Mouse (Mus musculus): ENCODE results near the gene Ttc28. TPM values are rescaled to one million over a fixed set of nuclear protein-coding genes. Genes with fewer than 3 reads are reported as not detected.

The Ttc28 gene
- total and polyA plus RNA-seq, 3 experiments: 1.1 to 1.8 TPM; not detected in 1

GRCm38 (mm10) chr5:110852990-110853389 lies 26.6 kb upstream of the Ttc28 start (continued):
- TF ChIP-seq CTCF (IDR thresholded peaks at IDR 0.05 in 2 of 3, conservative IDR thresholded peaks at IDR 0.05 in 1 of 3; ENCODE audit: control insufficient read depth in 1 of 3, insufficient read depth in 1 of 3, low read depth in 2 of 3, low read length in 3 of 3, poor library complexity in 1 of 3, severe bottlenecking in 1 of 3) (peak; percentile 2 to 50 (median 39); a peak in 4 of 6 replicates), ETS1 (IDR thresholded peaks at IDR 0.05; ENCODE audit: low read depth, low read length) (no peak), ZMIZ1 (IDR thresholded peaks at IDR 0.05; ENCODE audit: low read depth, low read length) (no peak)

DNA sequence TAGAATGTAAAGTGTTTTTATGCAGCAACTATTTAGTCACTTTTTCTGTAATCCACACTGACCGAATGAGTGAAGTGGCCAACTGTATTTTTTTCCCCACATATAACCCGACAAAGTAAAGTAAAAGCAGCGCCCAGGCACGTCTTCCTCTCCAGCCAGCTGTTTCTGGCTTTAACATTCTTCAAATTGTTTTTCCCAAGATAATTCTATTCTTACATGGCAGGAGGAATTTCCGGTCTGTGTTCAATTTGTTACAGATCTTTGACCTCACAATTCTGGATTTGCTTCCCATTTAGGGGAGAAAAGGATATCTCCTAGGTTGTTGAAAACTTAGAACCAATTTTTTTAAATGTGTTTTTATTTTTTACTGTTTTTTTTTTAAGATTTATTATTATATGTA lies 22.5 kb upstream of the Ttc28 start:
- no peaks in the 10 kb centered on the region for H3K27me3 ChIP-seq (ENCODE audit: control insufficient read depth in 1 of 2, insufficient read depth in 2 of 2, low read length in 2 of 2)
- no peaks in the 10 kb centered on the region for H3K9me3 ChIP-seq (replicated peaks; ENCODE audit: insufficient read depth, low read length)
- H3K27ac ChIP-seq (ENCODE audit: control insufficient read depth, low read depth, low read length): no peak overlapping the region
- H3K9ac ChIP-seq (ENCODE audit: control insufficient read depth, low read depth, low read length, poor library complexity, severe bottlenecking): no peak overlapping the region
- no peak overlapping the region for H3K4me3 ChIP-seq (ENCODE audit: control insufficient read depth in 1 of 2, insufficient read depth in 1 of 2, low read depth in 2 of 2, low read length in 2 of 2)
- H3K79me2 ChIP-seq (ENCODE audit: control insufficient read depth, insufficient read depth, low read length, poor library complexity): no peaks in the 10 kb centered on the region
- H3K36me3 ChIP-seq (ENCODE audit: control insufficient read depth in 1 of 2, insufficient read depth in 2 of 2, low read length in 2 of 2): peaks cover 0 to 17% of the 10 kb centered on the region in 2 experiments; a peak in 2 of 4 replicates
- no peak for DNase-seq (ENCODE audit: low read depth, low spot score)
- no peak for TF ChIP-seq GATA1 (IDR thresholded peaks at IDR 0.05; ENCODE audit: low read depth, low read length)
- no peak for TF ChIP-seq KAT2A (conservative IDR thresholded peaks at IDR 0.05; ENCODE audit: low read depth, low read length)
- TF ChIP-seq MXI1 (IDR thresholded peaks at IDR 0.05; ENCODE audit: low read depth, low read length): no peak
- TF ChIP-seq POLR2A (IDR thresholded peaks at IDR 0.05; ENCODE audit: control insufficient read depth in 1 of 2, insufficient read depth in 1 of 2, low read depth in 1 of 2, low read length in 2 of 2, poor library complexity in 1 of 2): no peak
- TF ChIP-seq E2F4 (IDR thresholded peaks at IDR 0.05; ENCODE audit: borderline replicate concordance, low read depth, low read length): no peak
- TF ChIP-seq BHLHE40 (IDR thresholded peaks at IDR 0.05; ENCODE audit: borderline replicate concordance, low read depth, low read length): no peak
- TF ChIP-seq POLR2AphosphoS5 (IDR thresholded peaks at IDR 0.05; ENCODE audit: borderline replicate concordance, low read depth, low read length): no peak
- TF ChIP-seq POLR2AphosphoS2 (IDR thresholded peaks at IDR 0.05; ENCODE audit: low read length): no peak
- TF ChIP-seq MAX (IDR thresholded peaks at IDR 0.05; ENCODE audit: low read length): no peak
- TF ChIP-seq ZC3H11A (IDR thresholded peaks at IDR 0.05; ENCODE audit: low read depth, low read length): no peak
- TF ChIP-seq ETS1 (IDR thresholded peaks at IDR 0.05; ENCODE audit: low read depth, low read length): no peak
- no peak for TF ChIP-seq ZMIZ1 (IDR thresholded peaks at IDR 0.05; ENCODE audit: low read depth, low read length)
- TF ChIP-seq ELF1 (IDR thresholded peaks at IDR 0.05; ENCODE audit: low read depth, low read length): no peak
- TF ChIP-seq RCOR1 (IDR thresholded peaks at IDR 0.05; ENCODE audit: low read depth, low read length): no peak
- no peak for TF ChIP-seq ZKSCAN1 (IDR thresholded peaks at IDR 0.05; ENCODE audit: low read depth, low read length)
- no peak for TF ChIP-seq USF1 (IDR thresholded peaks at IDR 0.05; ENCODE audit: low read depth, low read length)
- no peak for TF ChIP-seq TCF12 (IDR thresholded peaks at IDR 0.05; ENCODE audit: low read depth, low read length)
- no peak for TF ChIP-seq JUND (IDR thresholded peaks at IDR 0.05; ENCODE audit: low read depth, low read length)
- no peak for TF ChIP-seq MAFK (IDR thresholded peaks at IDR 0.05; ENCODE audit: borderline replicate concordance, low read depth, low read length)
- no peak for TF ChIP-seq NELFE (IDR thresholded peaks at IDR 0.05; ENCODE audit: low read depth, low read length)
- no peaks in the 10 kb centered on the region for H3K4me1 ChIP-seq (ENCODE audit: control insufficient read depth in 1 of 2, insufficient read depth in 2 of 2, low read length in 2 of 2)

Measured in MEL (cell line).